Mouse (Mus musculus): ENCODE measurements at regions not wholly inside any gene's neighbourhood (a gene's known extent, or its start where the extent isn't known, plus 50 kb on each side); places are given as distances from the start of the nearest gene placed in this dataset.

DNA sequence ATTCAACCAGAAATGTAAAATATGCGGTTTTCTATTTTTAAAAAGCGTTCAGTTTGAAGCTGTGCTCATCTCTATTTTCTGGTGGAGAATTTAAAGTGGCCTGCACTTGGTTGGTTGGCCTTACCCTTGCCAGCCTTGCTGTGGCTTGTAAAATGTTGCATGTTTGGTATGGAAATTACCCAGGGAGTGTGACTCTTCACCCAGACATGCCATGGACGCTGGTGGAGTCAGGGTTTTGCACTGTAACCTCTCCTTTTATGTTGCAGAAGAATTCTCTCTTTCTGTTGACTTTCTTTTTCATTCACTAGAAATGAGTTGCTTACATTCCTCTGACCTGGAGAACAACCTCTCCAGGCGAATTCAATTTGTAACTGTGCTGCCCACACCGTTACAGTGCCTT, 157.5 kb upstream of the Gorab start:
- H3K9ac ChIP-seq (ENCODE audit: control insufficient read depth, low read depth, low read length, poor library complexity, severe bottlenecking) = no peak overlapping the region
- H3K27me3 ChIP-seq (ENCODE audit: control insufficient read depth in 1 of 2, insufficient read depth in 2 of 2, low read length in 2 of 2) = no peaks in the 10 kb centered on the region; a peak in 1 of 4 replicates
- TF ChIP-seq CHD2 (IDR thresholded peaks at IDR 0.05; ENCODE audit: low read length) = no peak
- no peak for TF ChIP-seq SIN3A (IDR thresholded peaks at IDR 0.05; ENCODE audit: low read length)
- no peak for TF ChIP-seq MAFK (IDR thresholded peaks at IDR 0.05; ENCODE audit: borderline replicate concordance, low read depth, low read length)
- TF ChIP-seq GABPA (IDR thresholded peaks at IDR 0.05; ENCODE audit: low read depth, low read length) = no peak
- no peak for TF ChIP-seq MYB (IDR thresholded peaks at IDR 0.05; ENCODE audit: low read depth, low read length)
- TF ChIP-seq NRF1 (IDR thresholded peaks at IDR 0.05; ENCODE audit: insufficient read depth, low read depth, low read length, poor library complexity, severe bottlenecking) = no peak
- no peak for TF ChIP-seq ZNF384 (IDR thresholded peaks at IDR 0.05; ENCODE audit: low read depth, low read length)
- TF ChIP-seq EP300 (IDR thresholded peaks at IDR 0.05; ENCODE audit: low read depth in 1 of 2, low read length in 2 of 2) = no peak
- no peak for TF ChIP-seq MEF2A (IDR thresholded peaks at IDR 0.05; ENCODE audit: extremely low read depth, insufficient replicate concordance, low read depth, low read length, poor library complexity, severe bottlenecking)
- TF ChIP-seq POLR2AphosphoS5 (IDR thresholded peaks at IDR 0.05; ENCODE audit: borderline replicate concordance, low read depth, low read length) = no peak
- no peak for DNase-seq (ENCODE audit: low read depth, low spot score)
- no peak overlapping the region for H3K4me3 ChIP-seq (ENCODE audit: control insufficient read depth in 1 of 2, insufficient read depth in 1 of 2, low read depth in 2 of 2, low read length in 2 of 2)
- no peak overlapping the region for H3K27ac ChIP-seq (ENCODE audit: control insufficient read depth, low read depth, low read length)
- H3K36me3 ChIP-seq (ENCODE audit: control insufficient read depth in 1 of 2, insufficient read depth in 2 of 2, low read length in 2 of 2) = no peaks in the 10 kb centered on the region
- H3K4me1 ChIP-seq (ENCODE audit: control insufficient read depth in 1 of 2, insufficient read depth in 2 of 2, low read length in 2 of 2) = no peaks in the 10 kb centered on the region
- no peaks in the 10 kb centered on the region for H3K79me2 ChIP-seq (ENCODE audit: control insufficient read depth, insufficient read depth, low read length, poor library complexity)
- H3K9me3 ChIP-seq (replicated peaks; ENCODE audit: insufficient read depth, low read length) = no peaks in the 10 kb centered on the region

DNA sequence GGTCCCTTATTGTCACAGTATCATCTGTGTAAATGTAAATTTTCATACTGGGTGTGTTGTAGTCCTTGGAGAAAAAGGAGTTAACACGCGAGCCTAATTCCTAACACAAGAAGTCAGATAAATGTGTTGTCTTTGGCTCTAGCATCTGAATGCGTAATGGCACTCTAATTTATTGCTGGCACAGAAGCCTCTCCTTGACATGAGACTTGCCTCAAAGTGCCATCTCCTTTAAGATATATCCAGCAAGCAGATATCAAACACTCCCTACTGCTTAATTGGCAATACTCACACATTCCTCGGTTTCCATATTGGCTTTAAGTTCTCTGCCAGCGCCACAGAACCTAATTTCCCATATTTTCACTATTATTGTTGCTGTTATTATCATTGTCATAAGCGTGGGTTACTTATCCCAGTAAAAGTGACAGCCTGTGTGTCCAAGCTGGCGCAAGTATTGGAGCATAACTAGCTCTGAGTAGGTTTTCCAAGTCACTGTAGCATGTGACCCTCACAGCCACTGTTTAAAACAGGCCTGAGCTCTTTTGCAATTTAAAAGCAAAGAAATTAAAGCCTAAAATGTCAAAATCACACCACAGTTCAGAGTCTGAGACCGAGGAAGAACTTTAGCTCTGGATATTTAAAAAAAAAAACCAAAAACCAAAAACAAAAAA, 156.9 kb upstream of the Gorab start:
- no peaks in the 10 kb centered on the region for H3K36me3 ChIP-seq (ENCODE audit: control insufficient read depth in 1 of 2, insufficient read depth in 2 of 2, low read length in 2 of 2)
- H3K4me1 ChIP-seq (ENCODE audit: control insufficient read depth in 1 of 2, insufficient read depth in 2 of 2, low read length in 2 of 2) = no peaks in the 10 kb centered on the region
- no peaks in the 10 kb centered on the region for H3K9me3 ChIP-seq (replicated peaks; ENCODE audit: insufficient read depth, low read length)
- no peak for DNase-seq (ENCODE audit: low read depth, low spot score)
- no peak overlapping the region for H3K4me3 ChIP-seq (ENCODE audit: control insufficient read depth in 1 of 2, insufficient read depth in 1 of 2, low read depth in 2 of 2, low read length in 2 of 2)
- no peak overlapping the region for H3K9ac ChIP-seq (ENCODE audit: control insufficient read depth, low read depth, low read length, poor library complexity, severe bottlenecking)
- no peak for TF ChIP-seq MYB (IDR thresholded peaks at IDR 0.05; ENCODE audit: low read depth, low read length)
- no peak for TF ChIP-seq CHD1 (IDR thresholded peaks at IDR 0.05; ENCODE audit: low read depth, low read length)
- no peak for TF ChIP-seq TCF12 (IDR thresholded peaks at IDR 0.05; ENCODE audit: low read depth, low read length)
- TF ChIP-seq ELF1 (IDR thresholded peaks at IDR 0.05; ENCODE audit: low read depth, low read length) = no peak
- TF ChIP-seq GABPA (IDR thresholded peaks at IDR 0.05; ENCODE audit: low read depth, low read length) = no peak
- no peak overlapping the region for H3K27ac ChIP-seq (ENCODE audit: control insufficient read depth, low read depth, low read length)
- H3K27me3 ChIP-seq (ENCODE audit: control insufficient read depth in 1 of 2, insufficient read depth in 2 of 2, low read length in 2 of 2) = no peaks in the 10 kb centered on the region; a peak in 1 of 4 replicates
- no peaks in the 10 kb centered on the region for H3K79me2 ChIP-seq (ENCODE audit: control insufficient read depth, insufficient read depth, low read length, poor library complexity)

DNA sequence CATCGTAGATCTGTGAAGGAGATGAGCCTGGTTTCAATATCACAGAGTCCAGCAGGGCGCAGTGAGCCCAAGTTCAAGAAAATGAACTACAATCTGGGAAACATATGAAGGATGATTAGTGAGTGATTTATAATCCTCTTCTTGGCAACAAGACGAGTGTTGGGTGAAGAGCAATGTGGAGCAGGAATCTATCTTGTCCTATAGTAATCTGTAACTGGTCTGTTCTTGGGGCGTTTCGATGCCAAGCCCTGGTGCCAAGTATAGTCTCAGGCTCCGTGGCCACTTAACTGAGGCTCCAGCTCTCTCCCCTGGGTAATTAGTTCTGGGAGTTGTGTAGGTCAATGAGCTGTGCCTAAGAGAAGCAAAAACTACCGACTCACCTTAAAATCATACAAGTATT, 154.4 kb upstream of the Gorab start:
- H3K4me1 ChIP-seq (ENCODE audit: control insufficient read depth in 1 of 2, insufficient read depth in 2 of 2, low read length in 2 of 2) = no peaks in the 10 kb centered on the region
- H3K4me3 ChIP-seq (ENCODE audit: control insufficient read depth in 1 of 2, insufficient read depth in 1 of 2, low read depth in 2 of 2, low read length in 2 of 2) = no peak overlapping the region
- H3K9me3 ChIP-seq (replicated peaks; ENCODE audit: insufficient read depth, low read length) = no peaks in the 10 kb centered on the region
- no peaks in the 10 kb centered on the region for H3K79me2 ChIP-seq (ENCODE audit: control insufficient read depth, insufficient read depth, low read length, poor library complexity)
- H3K36me3 ChIP-seq (ENCODE audit: control insufficient read depth in 1 of 2, insufficient read depth in 2 of 2, low read length in 2 of 2) = no peaks in the 10 kb centered on the region
- H3K27me3 ChIP-seq (ENCODE audit: control insufficient read depth in 1 of 2, insufficient read depth in 2 of 2, low read length in 2 of 2) = no peaks in the 10 kb centered on the region; a peak in 1 of 4 replicates
- H3K9ac ChIP-seq (ENCODE audit: control insufficient read depth, low read depth, low read length, poor library complexity, severe bottlenecking) = no peak overlapping the region
- TF ChIP-seq POLR2A (IDR thresholded peaks at IDR 0.05; ENCODE audit: control insufficient read depth in 1 of 2, insufficient read depth in 1 of 2, low read depth in 1 of 2, low read length in 2 of 2, poor library complexity in 1 of 2) (no peak), MAFK (IDR thresholded peaks at IDR 0.05; ENCODE audit: borderline replicate concordance, low read depth, low read length) (no peak), UBTF (IDR thresholded peaks at IDR 0.05; ENCODE audit: borderline replicate concordance, insufficient read depth, low read depth, low read length) (no peak), CTCF (IDR thresholded peaks at IDR 0.05 in 2 of 3, conservative IDR thresholded peaks at IDR 0.05 in 1 of 3; ENCODE audit: control insufficient read depth in 1 of 3, insufficient read depth in 1 of 3, low read depth in 2 of 3, low read length in 3 of 3, poor library complexity in 1 of 3, severe bottlenecking in 1 of 3) (no peak), HCFC1 (IDR thresholded peaks at IDR 0.05; ENCODE audit: low read depth, low read length) (no peak), SIN3A (IDR thresholded peaks at IDR 0.05; ENCODE audit: low read length) (no peak), ZC3H11A (IDR thresholded peaks at IDR 0.05; ENCODE audit: low read depth, low read length) (no peak), MYB (IDR thresholded peaks at IDR 0.05; ENCODE audit: low read depth, low read length) (no peak), GABPA (IDR thresholded peaks at IDR 0.05; ENCODE audit: low read depth, low read length) (no peak), POLR2AphosphoS2 (IDR thresholded peaks at IDR 0.05; ENCODE audit: low read length) (no peak)
- H3K27ac ChIP-seq (ENCODE audit: control insufficient read depth, low read depth, low read length) = no peak overlapping the region
- DNase-seq (ENCODE audit: low read depth, low spot score) = no peak

Measured in MEL (cell line).